Mouse (Mus musculus) hindbrain, embryonic 10.5 days (tissue): ENCODE measurements at regions not wholly inside any gene's neighbourhood (a gene's known extent, or its start where the extent isn't known, plus 50 kb on each side); places are given as distances from the start of the nearest gene placed in this dataset.

Experiments used
- DNase-seq: peaks from one replicate; pipeline ENCODE4 v3.0.0-alpha.2; 2017; ENCODE audit warnings: low spot score
- H3K27ac ChIP-seq: fragments of 300-500 bp; sonication (generic); 2 replicates; pipeline ENCODE4 v1.5.1; 2016; ENCODE audit warnings: mild to moderate bottlenecking, moderate library complexity
- H3K27me3 ChIP-seq: fragments of 300-500 bp; sonication (generic); 2 replicates; pipeline ENCODE4 v1.6.1; 2016; ENCODE audit warnings: mild to moderate bottlenecking; ENCODE audit not compliant: poor library complexity, insufficient read depth, severe bottlenecking
- H3K36me3 ChIP-seq: fragments of 300-500 bp; sonication (generic); 2 replicates; pipeline ENCODE4 v1.6.1; 2016; ENCODE audit warnings: mild to moderate bottlenecking, moderate library complexity
- H3K4me1 ChIP-seq: fragments of 300-500 bp; sonication (generic); replicated peaks from 2 replicates; pipeline ENCODE4 v1.6.1; 2016; ENCODE audit warnings: mild to moderate bottlenecking
- H3K4me3 ChIP-seq: fragments of 300-500 bp; sonication (generic); 2 replicates; pipeline ENCODE4 v1.5.1; 2016; ENCODE audit warnings: mild to moderate bottlenecking, moderate library complexity
- H3K9me3 ChIP-seq: fragments of 300-500 bp; sonication (generic); 2 replicates; pipeline ENCODE4 v1.6.1; 2016; ENCODE audit warnings: mild to moderate bottlenecking, moderate library complexity
- WGBS: fragments of 180-500 bp; shearing (Covaris S2); methylation state at CpG from one replicate; pipeline ENCODE4 v1.1.7; 2016; 5-methylcytosine and 5-hydroxymethylcytosine counted together

DNA sequence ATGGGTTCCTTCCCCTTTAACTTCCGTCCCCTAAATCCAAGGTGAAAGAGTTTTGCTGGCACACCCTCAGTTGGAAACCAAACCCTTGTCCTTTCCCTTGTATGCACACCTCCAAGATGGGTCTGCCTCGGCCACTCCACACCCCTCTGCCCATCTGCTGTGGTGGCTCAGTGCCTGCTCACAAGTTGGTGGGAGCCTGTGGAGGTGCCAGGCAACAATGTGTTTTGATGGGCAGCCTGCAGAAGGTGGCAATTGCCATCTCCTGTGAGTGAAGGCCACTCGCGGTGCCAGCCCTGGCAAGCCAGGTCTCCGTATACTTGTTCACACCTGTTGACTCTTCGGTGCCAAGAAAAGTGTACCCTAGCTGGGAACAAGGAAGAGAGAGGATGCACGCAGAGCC lies 344.8 kb downstream of the Rps6kc1 start:
- Histone ChIP-seq H3K27ac (no peak overlapping the region), H3K27me3 (0 out of 2 replicates have a peak, but pooled peaks cover under 1% of the 10 kb centered on the region), H3K9me3 (no peaks in the 10 kb centered on the region), H3K36me3 (no peaks in the 10 kb centered on the region), H3K4me1 (peaks cover 20% of the 10 kb centered on the region; the same call in 1 of the 2 replicates), H3K4me3 (no peak overlapping the region)
- WGBS: 91% methylated on average over 7 of the region's 7 CpGs
- DNase-seq: no peak

GRCm38 (mm10) chr1:190562865-190563457 lies 348.6 kb downstream of the Rps6kc1 start:
- H3K27ac ChIP-seq: no peak overlapping the region
- peaks cover 17% of the 10 kb centered on the region; the same call in 1 of the 2 replicates for H3K4me1 ChIP-seq
- H3K27me3 ChIP-seq: 0 out of 2 replicates have a peak, but pooled peaks cover 3% of the 10 kb centered on the region
- H3K9me3 ChIP-seq: no peaks in the 10 kb centered on the region
- 57% methylated on average over 13 of the region's 13 CpGs for WGBS
- H3K36me3 ChIP-seq: no peaks in the 10 kb centered on the region
- DNase-seq: no peak
- no peak overlapping the region for H3K4me3 ChIP-seq

DNA sequence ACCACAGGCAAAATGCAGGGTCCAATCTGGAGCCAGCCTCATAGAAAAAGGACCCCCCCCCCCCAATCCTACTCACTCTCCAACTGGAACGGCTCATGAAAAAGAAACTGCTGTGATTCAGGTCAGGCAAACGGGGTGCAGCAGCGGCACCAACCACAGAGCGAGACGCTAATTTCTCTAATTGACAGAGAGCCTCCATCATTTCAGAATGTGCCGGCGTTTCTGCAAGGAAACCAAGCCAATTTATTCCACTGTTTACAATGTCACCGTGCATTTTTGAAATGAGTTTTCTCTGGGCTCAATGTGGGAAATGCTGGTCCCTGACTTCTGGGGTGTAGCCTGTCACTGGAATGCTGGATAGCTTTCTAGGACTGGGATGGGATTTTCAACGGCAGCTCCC lies 351.5 kb downstream of the Rps6kc1 start:
- Histone ChIP-seq H3K9me3 (no peaks in the 10 kb centered on the region), H3K4me3 (no peak overlapping the region), H3K36me3 (no peaks in the 10 kb centered on the region), H3K4me1 (peaks cover 17% of the 10 kb centered on the region; the same call in 1 of the 2 replicates), H3K27me3 (0 out of 2 replicates have a peak, but pooled peaks cover 3% of the 10 kb centered on the region), H3K27ac (no peak overlapping the region)
- 77% methylated on average over 9 of the region's 9 CpGs for WGBS
- no peak for DNase-seq

DNA sequence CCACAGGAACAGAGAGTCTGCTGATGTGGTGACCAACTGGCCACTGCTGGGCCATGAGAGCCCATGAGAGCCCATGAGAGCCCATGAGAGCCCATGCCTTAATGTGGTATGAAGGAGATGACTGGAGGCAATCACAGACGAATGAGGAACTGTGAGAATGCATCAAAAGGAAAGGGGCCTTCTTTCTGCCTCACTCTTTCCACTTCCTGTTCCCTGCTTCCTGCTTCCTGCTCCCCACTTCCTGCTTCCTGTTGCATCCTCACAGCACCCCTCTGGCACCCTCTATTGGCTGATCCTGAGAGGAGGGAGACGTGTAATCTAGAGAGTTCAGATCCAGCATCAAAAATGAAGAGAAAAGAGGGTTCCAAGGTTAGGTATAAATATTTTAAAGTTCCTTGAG lies 369.7 kb downstream of the Rps6kc1 start:
- H3K4me3 ChIP-seq: no peak overlapping the region
- WGBS: 46% methylated on average over 2 of the region's 2 CpGs
- no peaks in the 10 kb centered on the region for H3K9me3 ChIP-seq
- H3K27me3 ChIP-seq: peaks cover 7% of the 10 kb centered on the region; the same call in 1 of the 2 replicates
- H3K36me3 ChIP-seq: no peaks in the 10 kb centered on the region
- DNase-seq: peak; percentile 29
- H3K4me1 ChIP-seq: no peaks in the 10 kb centered on the region
- no peak overlapping the region for H3K27ac ChIP-seq

DNA sequence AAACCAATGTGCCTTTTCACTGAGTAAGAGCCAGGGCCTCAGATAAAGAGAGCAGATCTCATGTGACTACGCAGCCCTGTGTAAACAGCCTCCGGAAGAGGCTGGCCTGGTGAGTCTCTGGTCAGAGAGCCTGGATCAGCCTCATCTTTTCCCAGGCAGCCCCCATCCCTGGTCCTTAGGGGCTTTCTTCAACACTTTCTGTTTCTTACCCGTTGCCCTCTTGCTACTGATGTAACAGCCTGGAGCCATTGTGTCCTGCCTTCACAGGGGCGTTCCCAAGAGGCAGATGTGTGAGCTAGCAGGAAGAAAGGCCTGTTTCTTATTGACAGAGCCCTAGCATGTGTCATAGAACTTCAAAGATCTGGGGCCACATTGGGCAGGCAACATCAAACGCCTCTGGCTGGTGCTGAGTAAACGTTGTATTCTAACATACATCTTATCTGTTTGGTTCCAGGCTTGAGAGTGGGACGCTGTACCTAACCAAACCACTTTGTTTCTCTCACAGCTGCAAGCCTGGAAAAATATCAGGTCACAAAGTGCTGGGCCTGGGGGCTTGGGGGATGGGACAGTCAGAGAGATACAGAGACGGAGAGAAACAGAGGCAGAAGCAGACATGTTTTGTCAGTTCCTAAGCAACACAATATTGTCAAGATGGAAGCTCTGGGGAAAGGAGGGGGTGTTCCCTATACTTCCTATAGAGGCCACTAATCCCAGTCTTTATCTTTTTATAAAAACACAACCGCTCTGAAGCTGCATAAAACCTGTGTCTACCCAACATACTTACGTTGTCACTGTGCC lies 362.6 kb upstream of the Prox1 start:
- H3K36me3 ChIP-seq: no peaks in the 10 kb centered on the region
- peak; percentile 59 for DNase-seq
- H3K27me3 ChIP-seq: peaks cover 9% of the 10 kb centered on the region; the same call in 1 of the 2 replicates
- H3K9me3 ChIP-seq: no peaks in the 10 kb centered on the region
- WGBS: 21% methylated on average over 10 of the region's 10 CpGs
- H3K4me1 ChIP-seq: peaks cover 29% of the 10 kb centered on the region
- no peak overlapping the region for H3K4me3 ChIP-seq
- H3K27ac ChIP-seq: peak overlapping the region; percentile 84

DNA sequence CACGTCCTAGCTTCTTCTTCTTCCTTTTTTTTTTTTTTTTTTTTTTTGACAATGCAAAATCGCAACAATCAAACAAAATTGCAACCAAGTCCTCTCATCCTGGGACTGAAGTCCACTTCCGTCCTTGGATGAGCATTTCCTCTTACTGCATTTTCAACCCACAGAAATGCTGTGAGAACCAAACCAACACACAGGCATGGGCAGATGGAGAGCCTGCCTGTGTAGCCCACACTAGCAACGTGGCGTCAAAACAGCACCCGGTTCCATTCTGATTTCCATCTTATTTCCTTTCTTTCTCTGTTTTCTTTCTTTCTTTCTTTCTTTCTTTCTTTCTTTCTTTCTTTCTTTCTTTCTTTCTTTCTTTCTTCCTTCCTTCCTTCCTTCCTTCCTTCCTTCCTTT lies 360.7 kb upstream of the Prox1 start:
- H3K4me1 ChIP-seq: peaks cover 33% of the 10 kb centered on the region
- H3K9me3 ChIP-seq: no peaks in the 10 kb centered on the region
- no peak overlapping the region for H3K4me3 ChIP-seq
- no peak for DNase-seq
- peaks cover 15% of the 10 kb centered on the region; the same call in 1 of the 2 replicates for H3K27me3 ChIP-seq
- H3K36me3 ChIP-seq: no peaks in the 10 kb centered on the region
- H3K27ac ChIP-seq: no peak overlapping the region
- WGBS: 94% methylated on average over 6 of the region's 6 CpGs

GRCm38 (mm10) chr1:190530079-190530478 lies 359.6 kb upstream of the Prox1 start:
- peaks cover 27% of the 10 kb centered on the region for H3K27me3 ChIP-seq
- no peak overlapping the region for H3K4me3 ChIP-seq
- DNase-seq: no peak
- H3K27ac ChIP-seq: no peak overlapping the region
- WGBS: 79% methylated on average over 3 of the region's 3 CpGs
- no peaks in the 10 kb centered on the region for H3K9me3 ChIP-seq
- H3K36me3 ChIP-seq: no peaks in the 10 kb centered on the region
- H3K4me1 ChIP-seq: peaks cover 33% of the 10 kb centered on the region

DNA sequence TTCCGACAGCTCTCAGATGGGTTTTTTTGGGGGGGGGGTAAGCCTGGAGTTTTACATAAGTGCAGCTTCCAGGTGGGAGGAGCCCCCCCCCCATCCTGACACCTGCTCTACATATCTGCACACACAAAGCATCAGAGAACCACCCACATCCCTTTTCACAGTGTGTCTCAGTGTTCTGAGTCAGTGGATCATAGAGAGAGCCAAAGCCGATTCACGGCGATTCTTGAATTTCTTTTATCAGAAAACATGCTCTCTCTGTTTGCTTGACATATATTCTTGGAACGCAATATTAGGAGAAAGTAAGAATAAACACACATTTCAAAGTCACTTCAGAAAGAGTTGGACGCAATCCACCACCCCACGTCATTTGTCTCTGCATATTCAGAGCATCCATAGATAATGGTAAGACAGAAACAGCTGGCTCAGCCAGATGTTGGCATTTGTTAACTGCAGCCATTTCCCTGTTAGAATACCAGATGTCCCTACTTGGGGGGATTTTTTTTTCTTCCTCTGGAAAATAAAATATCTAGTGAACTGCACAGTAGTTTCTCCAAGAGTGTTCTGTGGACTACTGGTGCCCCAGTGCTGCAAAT lies 357.1 kb upstream of the Prox1 start:
- 84% methylated on average over 7 of the region's 7 CpGs for WGBS

DNA sequence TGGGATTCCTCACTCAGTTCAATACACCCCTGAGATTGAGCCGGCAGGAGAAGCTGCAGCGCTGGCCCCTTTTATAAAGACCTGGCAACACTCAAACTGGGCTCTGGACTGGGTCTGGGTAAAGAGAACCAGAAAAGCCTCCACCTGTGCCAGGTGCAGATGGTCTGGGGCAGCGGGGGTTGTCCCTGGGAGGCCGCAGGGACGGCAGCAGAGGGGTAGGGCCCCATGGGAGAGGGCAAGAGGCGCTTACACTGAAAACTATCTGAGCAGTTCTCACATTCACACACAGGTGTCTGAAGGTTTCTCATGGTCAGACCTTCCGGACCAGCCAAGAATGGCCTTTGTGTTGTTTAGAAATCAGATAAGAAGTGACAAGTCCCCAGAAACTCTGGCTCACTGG lies 356.1 kb upstream of the Prox1 start:
- peaks cover 3% of the 10 kb centered on the region; the same call in 1 of the 2 replicates for H3K4me1 ChIP-seq
- 17% methylated on average over 7 of the region's 7 CpGs for WGBS
- H3K4me3 ChIP-seq: no peak overlapping the region
- peaks cover 25% of the 10 kb centered on the region for H3K27me3 ChIP-seq
- no peaks in the 10 kb centered on the region for H3K9me3 ChIP-seq
- H3K36me3 ChIP-seq: no peaks in the 10 kb centered on the region
- no peak for DNase-seq
- no peak overlapping the region for H3K27ac ChIP-seq

More for the DNA sequence above, 357.1 kb upstream of the Prox1 start:
- Histone ChIP-seq H3K9me3 (no peaks in the 10 kb centered on the region), H3K4me3 (no peak overlapping the region), H3K27ac (no peak overlapping the region), H3K27me3 (peaks cover 25% of the 10 kb centered on the region), H3K4me1 (peaks cover 10% of the 10 kb centered on the region), H3K36me3 (no peaks in the 10 kb centered on the region)
- DNase-seq: no peak

DNA sequence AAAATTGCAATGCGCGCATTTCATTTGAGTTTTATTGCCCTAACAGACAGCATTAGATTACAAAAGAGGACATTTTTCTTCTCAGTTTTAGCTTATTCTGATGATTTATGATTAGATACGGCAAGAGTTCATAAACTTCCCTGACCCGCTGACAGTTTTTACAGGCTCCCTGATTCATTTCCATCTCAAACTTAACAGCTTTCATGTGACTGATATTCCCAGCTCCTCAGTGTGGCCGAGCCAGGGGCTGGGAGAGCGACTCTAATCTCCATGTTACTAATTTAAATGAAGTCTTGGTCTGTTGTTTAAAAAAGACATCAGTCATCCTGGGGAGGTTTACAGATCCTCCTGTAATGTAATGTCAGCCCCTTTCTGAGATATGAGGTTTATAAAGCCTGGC lies 355.5 kb upstream of the Prox1 start:
- H3K4me3 ChIP-seq: no peak overlapping the region
- WGBS: 70% methylated on average over 6 of the region's 6 CpGs
- no peaks in the 10 kb centered on the region for H3K36me3 ChIP-seq
- no peak for DNase-seq
- peaks cover 3% of the 10 kb centered on the region; the same call in 1 of the 2 replicates for H3K4me1 ChIP-seq
- H3K27me3 ChIP-seq: peaks cover 25% of the 10 kb centered on the region
- no peak overlapping the region for H3K27ac ChIP-seq
- H3K9me3 ChIP-seq: 0 out of 2 replicates have a peak, but pooled peaks cover under 1% of the 10 kb centered on the region

- WGBS: 86% methylated on average over 8 of the region's 8 CpGs
- Histone ChIP-seq H3K36me3 (no peaks in the 10 kb centered on the region), H3K9me3 (no peaks in the 10 kb centered on the region), H3K4me1 (0 out of 2 replicates have a peak, but pooled peaks cover 8% of the 10 kb centered on the region), H3K27me3 (no peaks in the 10 kb centered on the region), H3K27ac (no peak overlapping the region), H3K4me3 (no peak overlapping the region)
- no peak for DNase-seq
Observed at GRCm38 (mm10) chr1:190500106-190500505, 329.6 kb upstream of the Prox1 start.

DNA sequence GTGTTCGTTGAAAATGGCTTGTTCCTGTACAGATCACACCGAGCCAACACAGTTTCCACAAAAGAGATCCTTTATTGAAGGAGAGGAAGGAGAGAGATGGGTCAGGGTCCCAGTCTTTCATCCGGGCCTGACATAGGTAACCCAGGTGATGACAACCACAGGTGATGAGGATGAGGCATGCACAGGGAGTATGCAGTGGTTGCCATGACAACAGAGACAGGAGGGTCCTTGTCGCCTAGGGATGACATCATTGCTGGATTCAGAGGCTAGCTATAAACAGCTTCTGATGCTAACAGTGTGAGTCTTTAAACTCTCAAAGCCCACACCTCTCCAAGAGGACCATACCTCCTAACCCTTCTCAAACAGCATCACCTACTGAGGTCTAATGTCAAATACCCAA lies 327.0 kb upstream of the Prox1 start:
- H3K4me3 ChIP-seq: no peak overlapping the region
- H3K4me1 ChIP-seq: 0 out of 2 replicates have a peak, but pooled peaks cover 10% of the 10 kb centered on the region
- 88% methylated on average over 4 of the region's 4 CpGs for WGBS
- no peak overlapping the region for H3K27ac ChIP-seq
- no peaks in the 10 kb centered on the region for H3K9me3 ChIP-seq
- H3K36me3 ChIP-seq: no peaks in the 10 kb centered on the region
- no peak for DNase-seq
- H3K27me3 ChIP-seq: no peaks in the 10 kb centered on the region
